Mouse (Mus musculus): Measurements from ENCODE around the gene Atp2c2. TPM values are rescaled to one million over a fixed set of nuclear protein-coding genes. Genes with fewer than 3 reads are reported as not detected.

Gene Atp2c2
- polyA plus RNA-seq, 1 experiment from 2014 or later: 0.06 TPM

DNA sequence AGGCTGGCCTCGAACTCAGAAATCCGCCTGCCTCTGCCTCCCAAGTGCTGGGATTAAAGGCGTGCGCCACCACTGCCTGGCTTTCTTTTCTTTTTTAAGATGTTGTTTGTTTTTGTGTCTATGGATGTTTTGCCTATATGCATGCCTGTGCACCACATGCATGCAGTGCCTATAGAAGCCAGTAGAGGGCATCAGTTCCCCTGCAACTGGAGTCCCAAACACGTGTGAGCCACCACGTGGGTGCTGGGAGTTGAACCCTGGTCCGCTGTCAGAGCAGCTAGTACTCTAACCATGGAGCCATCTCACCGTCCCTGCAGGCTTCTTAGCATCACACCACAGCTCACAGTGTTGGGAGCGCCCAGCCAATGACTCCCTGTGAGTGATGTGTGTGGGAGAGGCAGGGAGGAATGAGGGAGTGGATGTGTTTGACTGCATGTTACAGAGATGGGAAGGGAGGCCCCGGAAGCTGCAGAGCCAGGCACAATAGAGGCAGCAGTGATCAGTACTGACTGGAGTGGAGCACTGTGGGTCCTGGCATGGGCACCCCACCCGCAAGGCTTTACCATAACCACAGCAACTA, 25.7 kb upstream of the Atp2c2 start:
- H3K9me3 ChIP-seq: no peaks in the 10 kb centered on the region
- H3K36me3 ChIP-seq: no peaks in the 10 kb centered on the region
- H3K4me3 ChIP-seq: no peak overlapping the region
- H3K4me2 ChIP-seq: no peak overlapping the region
- no peak overlapping the region for H3K9ac ChIP-seq
- peaks cover 7% of the 10 kb centered on the region; the same call in 1 of the 2 replicates for H3K4me1 ChIP-seq (replicated peaks)
- ATAC-seq (ENCODE audit: low read depth): no peak
- 80% methylated on average over 11 of the region's 11 CpGs for WGBS
- H3K27me3 ChIP-seq: no peaks in the 10 kb centered on the region
- no peak overlapping the region for H3K27ac ChIP-seq (replicated peaks)

DNA sequence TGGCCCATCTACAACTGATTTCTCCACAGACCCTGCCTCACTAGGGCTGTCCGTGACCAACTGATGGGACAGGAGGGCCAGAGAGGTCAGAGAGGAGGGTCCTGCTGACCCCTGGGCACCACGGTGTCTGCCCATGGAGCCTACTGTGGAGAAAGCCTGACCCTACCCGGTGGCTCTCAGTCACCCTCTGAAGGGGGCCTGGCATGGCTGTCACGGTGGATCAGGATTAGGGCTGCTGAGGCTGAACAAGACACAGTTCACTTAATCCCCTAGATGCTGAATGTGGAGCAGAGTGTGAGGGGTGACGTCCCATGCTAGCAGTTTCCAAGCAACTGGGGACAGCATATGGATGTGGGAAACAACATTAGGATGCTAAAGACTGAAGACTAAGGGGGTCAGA, 24.4 kb upstream of the Atp2c2 start:
- Histone ChIP-seq H3K9ac (no peak overlapping the region), H3K4me1 (replicated peaks) (peaks cover 6% of the 10 kb centered on the region; the same call in 1 of the 2 replicates), H3K27ac (replicated peaks) (no peak overlapping the region), H3K27me3 (no peaks in the 10 kb centered on the region), H3K4me3 (no peak overlapping the region), H3K36me3 (no peaks in the 10 kb centered on the region), H3K4me2 (no peak overlapping the region), H3K9me3 (no peaks in the 10 kb centered on the region)
- no peak for ATAC-seq (ENCODE audit: low read depth)
- 78% methylated on average over 5 of the region's 5 CpGs for WGBS

DNA sequence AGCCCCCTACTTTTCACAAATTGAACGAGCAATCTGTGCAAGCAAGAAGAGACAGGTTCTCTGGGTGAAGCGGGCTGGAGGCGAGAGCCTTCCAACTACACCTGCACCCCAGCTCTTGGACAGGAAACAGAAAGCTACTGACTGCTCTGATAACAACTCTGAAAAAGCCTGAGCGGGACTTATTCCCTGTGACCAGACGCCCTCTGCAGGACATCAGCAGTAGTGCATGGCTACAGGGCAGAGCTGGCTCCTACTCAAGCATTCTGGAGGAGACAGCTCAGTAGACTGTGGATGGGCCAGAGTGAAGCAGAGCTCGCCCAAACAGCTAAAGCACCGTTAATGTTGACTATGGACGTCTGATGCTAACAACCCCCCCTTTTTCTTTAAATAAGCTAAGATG, 23.4 kb upstream of the Atp2c2 start:
- Histone ChIP-seq H3K4me1 (replicated peaks) (no peaks in the 10 kb centered on the region; the same call in 1 of the 2 replicates), H3K4me2 (no peak overlapping the region), H3K27ac (replicated peaks) (no peak overlapping the region), H3K4me3 (no peak overlapping the region), H3K9me3 (no peaks in the 10 kb centered on the region), H3K27me3 (no peaks in the 10 kb centered on the region), H3K9ac (no peak overlapping the region), H3K36me3 (no peaks in the 10 kb centered on the region)
- WGBS: 16% methylated on average over 8 of the region's 8 CpGs
- peak; percentile 48; the same call in 1 of the 2 replicates for ATAC-seq (ENCODE audit: low read depth)

DNA sequence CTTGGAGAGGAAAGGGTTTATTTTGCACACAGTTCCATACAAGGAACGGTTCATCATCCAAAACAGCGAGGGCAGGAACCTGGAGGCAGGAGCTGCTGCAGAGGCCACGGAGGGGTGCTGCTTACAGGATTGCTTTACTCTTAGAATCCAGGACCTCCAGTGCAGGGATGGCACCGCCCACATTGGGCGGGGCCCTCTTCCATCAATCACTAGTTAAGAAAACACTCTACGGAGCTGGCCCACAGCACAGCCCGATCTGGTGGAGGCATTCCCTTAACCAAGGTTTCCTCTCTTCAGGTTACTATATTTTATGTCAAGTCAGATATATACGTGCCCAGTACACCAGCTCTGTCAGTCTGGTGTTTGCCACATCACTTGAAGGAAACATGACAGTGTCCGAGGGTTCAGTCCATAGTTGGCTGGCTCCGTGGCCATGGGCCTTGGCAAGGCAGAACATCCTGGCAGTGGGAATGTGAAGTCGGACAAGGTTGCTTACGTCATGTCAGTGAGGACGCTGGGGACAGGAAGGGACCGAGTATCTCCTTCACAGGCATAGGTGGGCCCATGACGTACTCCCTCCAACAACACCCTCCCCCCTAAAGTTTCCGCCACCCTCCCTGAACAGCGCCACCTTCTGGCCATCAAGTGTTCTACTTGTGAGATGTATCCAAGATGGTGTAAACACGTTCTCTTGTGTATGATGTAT, 21.5 kb upstream of the Atp2c2 start:
- Histone ChIP-seq H3K4me2 (peak overlapping the region; percentile 20), H3K27me3 (0 out of 2 replicates have a peak, but pooled peaks cover 3% of the 10 kb centered on the region), H3K4me1 (replicated peaks) (no peaks in the 10 kb centered on the region; the same call in 1 of the 2 replicates), H3K36me3 (no peaks in the 10 kb centered on the region), H3K4me3 (no peak overlapping the region), H3K9ac (no peak overlapping the region), H3K27ac (replicated peaks) (no peak overlapping the region), H3K9me3 (no peaks in the 10 kb centered on the region)
- ATAC-seq (ENCODE audit: low read depth): 0 out of 2 replicates have a peak, but pooled peaks have one; percentile 25
- 7% methylated on average over 18 of the region's 18 CpGs for WGBS

DNA sequence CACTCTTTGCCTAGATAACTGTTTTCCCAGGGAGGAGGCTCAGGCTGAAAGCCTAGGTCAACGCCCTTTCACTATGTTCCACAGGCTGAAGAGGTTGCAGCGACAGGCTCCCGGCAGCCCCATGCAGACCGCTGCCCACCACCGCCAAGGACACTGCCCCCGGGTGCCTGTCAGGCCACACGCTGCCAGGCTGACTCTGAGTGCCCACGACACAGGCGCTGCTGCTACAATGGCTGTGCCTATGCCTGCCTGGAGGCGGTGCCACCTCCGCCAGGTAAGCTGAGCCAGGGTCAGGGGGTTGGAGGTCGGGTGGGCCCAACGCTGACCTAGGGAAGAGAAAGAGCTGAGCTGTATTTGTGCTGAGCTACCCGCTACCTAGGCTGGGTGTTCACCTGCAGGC, 20.6 kb upstream of the Atp2c2 start:
- WGBS: 65% methylated on average over 14 of the region's 14 CpGs
- ATAC-seq (ENCODE audit: low read depth): no peak
- H3K4me2 ChIP-seq: no peak overlapping the region
- no peak overlapping the region for H3K27ac ChIP-seq (replicated peaks)
- no peaks in the 10 kb centered on the region for H3K36me3 ChIP-seq
- no peaks in the 10 kb centered on the region; the same call in 1 of the 2 replicates for H3K4me1 ChIP-seq (replicated peaks)
- no peak overlapping the region for H3K9ac ChIP-seq
- no peak overlapping the region for H3K4me3 ChIP-seq
- 0 out of 2 replicates have a peak, but pooled peaks cover 3% of the 10 kb centered on the region for H3K27me3 ChIP-seq
- no peaks in the 10 kb centered on the region for H3K9me3 ChIP-seq

DNA sequence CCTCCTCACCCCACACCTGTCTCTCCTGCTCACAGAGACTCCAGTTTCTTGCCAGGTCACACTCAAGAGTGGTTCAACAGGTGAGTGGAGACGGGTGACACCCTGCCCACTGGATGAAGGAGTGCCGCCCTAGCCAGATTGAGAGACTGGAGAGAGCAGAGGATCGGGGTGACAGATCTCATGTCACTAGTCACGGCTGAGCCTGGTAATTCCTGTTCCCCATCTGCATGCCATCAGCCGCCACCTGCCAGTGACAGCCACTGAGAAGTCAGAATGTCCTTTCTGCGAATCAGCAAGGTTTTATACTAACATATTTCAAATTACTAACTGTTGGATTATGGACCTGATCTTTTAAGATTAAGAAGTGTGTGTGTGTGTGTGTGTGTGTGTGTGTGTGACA, 9.2 kb upstream of the Atp2c2 start:
- WGBS: 83% methylated on average over 6 of the region's 6 CpGs
- Histone ChIP-seq H3K27me3 (no peaks in the 10 kb centered on the region), H3K9me3 (no peaks in the 10 kb centered on the region), H3K4me3 (no peak overlapping the region), H3K36me3 (no peaks in the 10 kb centered on the region), H3K9ac (no peak overlapping the region), H3K4me2 (no peak overlapping the region), H3K27ac (replicated peaks) (no peak overlapping the region), H3K4me1 (replicated peaks) (peaks cover 10% of the 10 kb centered on the region; the same call in 1 of the 2 replicates)
- ATAC-seq (ENCODE audit: low read depth): no peak

DNA sequence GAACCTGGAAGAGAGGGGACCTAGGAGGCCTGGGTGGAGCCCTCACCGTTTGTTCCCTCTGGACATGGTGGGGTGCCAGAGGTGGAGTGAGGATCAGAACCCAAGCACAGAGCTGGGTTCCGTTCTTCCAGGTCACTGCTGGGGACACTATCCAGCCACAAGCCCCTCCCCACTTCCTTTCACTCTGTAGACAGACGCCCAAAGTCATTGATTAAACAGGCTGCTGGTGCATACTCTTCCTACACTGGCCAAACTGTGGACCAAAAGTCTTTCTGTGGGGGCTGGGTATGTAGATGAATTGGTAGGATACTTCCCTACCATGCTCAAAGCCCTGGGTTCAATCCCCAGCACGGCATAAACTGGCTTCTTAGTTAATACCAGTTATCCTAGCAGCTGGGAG, 7.8 kb upstream of the Atp2c2 start:
- no peak overlapping the region for H3K9ac ChIP-seq
- H3K4me2 ChIP-seq: no peak overlapping the region
- no peaks in the 10 kb centered on the region for H3K36me3 ChIP-seq
- WGBS: 85% methylated on average over 4 of the region's 4 CpGs
- no peak overlapping the region for H3K4me3 ChIP-seq
- no peaks in the 10 kb centered on the region for H3K27me3 ChIP-seq
- ATAC-seq (ENCODE audit: low read depth): no peak
- no peak overlapping the region for H3K27ac ChIP-seq (replicated peaks)
- no peaks in the 10 kb centered on the region for H3K9me3 ChIP-seq
- H3K4me1 ChIP-seq (replicated peaks): peaks cover 10% of the 10 kb centered on the region; the same call in 1 of the 2 replicates

DNA sequence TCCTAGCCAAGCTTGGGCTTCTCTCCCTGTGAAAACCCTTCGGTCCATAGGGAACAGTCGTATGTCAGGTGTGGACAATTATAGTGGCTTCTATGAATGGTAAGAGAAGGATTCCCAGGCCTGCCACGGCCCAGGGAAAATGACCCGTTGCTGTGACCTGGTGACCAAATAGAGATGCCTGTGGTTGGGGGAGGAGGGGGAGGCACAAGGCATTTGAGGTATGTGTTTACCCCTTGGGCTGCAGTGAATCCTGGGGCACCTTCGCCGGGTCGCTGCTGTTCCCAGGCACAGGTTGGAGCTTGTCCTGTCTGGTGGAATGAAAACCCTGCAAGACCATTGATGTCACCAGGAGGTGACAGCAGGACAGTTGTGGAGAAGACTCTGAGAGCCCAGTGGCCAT, 5.1 kb upstream of the Atp2c2 start:
- WGBS: 78% methylated on average over 7 of the region's 7 CpGs
- peaks cover 23% of the 10 kb centered on the region for H3K27me3 ChIP-seq
- peaks cover 9% of the 10 kb centered on the region for H3K4me1 ChIP-seq (replicated peaks)
- no peak overlapping the region for H3K4me3 ChIP-seq
- ATAC-seq (ENCODE audit: low read depth): no peak
- H3K36me3 ChIP-seq: no peaks in the 10 kb centered on the region
- no peaks in the 10 kb centered on the region for H3K9me3 ChIP-seq
- H3K27ac ChIP-seq (replicated peaks): no peak overlapping the region
- no peak overlapping the region for H3K9ac ChIP-seq
- no peak overlapping the region for H3K4me2 ChIP-seq

DNA sequence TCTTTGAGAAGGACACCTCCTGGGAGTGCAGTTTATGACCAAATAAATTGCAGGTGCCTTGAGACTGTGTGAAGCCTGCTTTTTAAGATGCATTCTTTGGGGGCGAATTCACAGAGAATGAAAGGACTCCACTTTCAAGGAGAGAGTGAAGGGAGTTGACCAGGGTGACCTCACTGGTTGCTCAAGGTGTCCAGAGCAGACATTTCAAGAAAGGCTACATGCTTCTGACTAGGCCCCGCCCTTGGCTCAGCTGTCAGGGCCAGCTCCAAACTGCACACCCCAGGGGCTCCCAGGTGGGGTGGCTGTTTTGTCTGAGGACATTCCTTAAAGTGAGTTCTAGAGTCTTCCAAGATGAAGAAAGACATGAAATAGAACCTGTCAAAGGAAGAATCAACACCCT, 2.6 kb upstream of the Atp2c2 start:
- no peaks in the 10 kb centered on the region for H3K9me3 ChIP-seq
- no peak overlapping the region for H3K4me3 ChIP-seq
- peaks cover 12% of the 10 kb centered on the region for H3K4me1 ChIP-seq (replicated peaks)
- ATAC-seq (ENCODE audit: low read depth): no peak
- no peak overlapping the region for H3K9ac ChIP-seq
- no peak overlapping the region for H3K4me2 ChIP-seq
- 86% methylated on average over 2 of the region's 2 CpGs for WGBS
- H3K36me3 ChIP-seq: no peaks in the 10 kb centered on the region
- H3K27me3 ChIP-seq: peaks cover 47% of the 10 kb centered on the region
- no peak overlapping the region for H3K27ac ChIP-seq (replicated peaks)

DNA sequence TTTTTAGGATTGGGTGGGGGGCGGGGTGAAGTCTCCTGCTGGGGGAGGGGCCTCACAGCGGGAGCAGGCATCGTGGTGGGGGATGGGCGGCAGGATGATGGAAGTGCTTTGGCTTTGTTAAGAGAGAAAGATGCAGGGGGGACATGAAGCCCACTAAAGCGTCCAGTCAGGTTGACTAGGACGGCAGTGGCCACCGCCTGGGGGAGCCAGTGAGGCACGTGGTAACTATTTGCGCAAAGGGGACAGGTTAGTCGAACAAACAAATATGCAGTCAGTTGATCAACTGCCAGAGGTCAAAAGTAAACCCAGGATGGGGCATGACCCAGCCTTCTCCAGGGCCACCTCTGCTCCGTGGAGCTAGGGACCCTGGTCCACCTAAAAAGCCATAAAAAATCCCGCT, 849 bp upstream of the Atp2c2 start:
- ATAC-seq (ENCODE audit: low read depth): no peak
- 3% methylated on average over 12 of the region's 12 CpGs for WGBS
- no peak overlapping the region for H3K27ac ChIP-seq (replicated peaks)
- H3K9me3 ChIP-seq: no peaks in the 10 kb centered on the region
- H3K4me1 ChIP-seq (replicated peaks): peaks cover 12% of the 10 kb centered on the region
- H3K4me2 ChIP-seq: no peak overlapping the region
- no peak overlapping the region for H3K4me3 ChIP-seq
- no peaks in the 10 kb centered on the region for H3K36me3 ChIP-seq
- H3K27me3 ChIP-seq: peaks cover 55% of the 10 kb centered on the region
- H3K9ac ChIP-seq: no peak overlapping the region

DNA sequence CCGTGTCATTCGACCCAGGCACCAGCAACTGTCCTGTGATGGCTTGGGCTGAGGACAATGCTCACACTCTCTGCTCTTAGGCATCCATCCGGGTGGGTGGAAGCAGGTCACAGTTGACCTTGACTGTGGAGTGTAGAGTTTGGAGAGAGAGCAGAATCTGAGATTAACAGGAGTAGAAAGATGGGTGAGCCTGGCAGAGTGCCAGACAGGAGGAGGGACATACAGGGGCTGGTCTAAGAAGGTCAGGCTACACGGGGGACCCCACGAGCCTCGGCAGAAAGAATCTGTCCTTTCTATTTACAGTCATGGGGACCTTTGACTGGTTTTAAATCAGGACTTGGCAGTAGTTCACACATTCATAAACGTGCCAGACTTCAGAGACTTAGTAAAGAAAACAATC, 3.2 kb downstream of the Atp2c2 start:
- H3K27me3 ChIP-seq: peaks cover 50% of the 10 kb centered on the region
- no peaks in the 10 kb centered on the region for H3K9me3 ChIP-seq
- no peak for ATAC-seq (ENCODE audit: low read depth)
- H3K36me3 ChIP-seq: no peaks in the 10 kb centered on the region
- H3K9ac ChIP-seq: no peak overlapping the region
- H3K4me1 ChIP-seq (replicated peaks): peaks cover 12% of the 10 kb centered on the region
- 62% methylated on average over 7 of the region's 7 CpGs for WGBS
- no peak overlapping the region for H3K4me3 ChIP-seq
- H3K4me2 ChIP-seq: no peak overlapping the region
- no peak overlapping the region for H3K27ac ChIP-seq (replicated peaks)

DNA sequence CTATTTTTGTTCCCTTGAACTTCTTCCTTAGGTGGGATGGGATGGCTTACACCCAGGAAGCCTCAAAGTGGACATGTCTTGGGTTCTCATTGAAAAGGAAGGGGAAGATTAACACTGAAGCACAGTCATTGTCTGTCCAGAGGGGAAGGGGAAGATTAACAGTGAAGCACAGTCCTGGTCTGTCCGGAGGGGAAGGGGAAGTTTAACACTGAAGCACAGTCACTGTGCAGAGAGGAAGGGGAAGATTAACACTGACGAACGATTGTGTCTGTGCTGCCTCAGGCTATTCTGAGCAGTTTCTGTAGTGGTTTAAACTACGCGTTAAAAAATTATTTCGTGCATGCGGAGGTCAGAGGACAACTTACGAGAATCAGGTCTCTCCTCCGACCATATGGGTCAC, 7.3 kb downstream of the Atp2c2 start:
- Histone ChIP-seq H3K4me1 (replicated peaks) (peaks cover 16% of the 10 kb centered on the region), H3K9me3 (no peaks in the 10 kb centered on the region), H3K9ac (no peak overlapping the region), H3K36me3 (no peaks in the 10 kb centered on the region), H3K27me3 (peaks cover 8% of the 10 kb centered on the region), H3K4me2 (no peak overlapping the region), H3K4me3 (no peak overlapping the region), H3K27ac (replicated peaks) (no peak overlapping the region)
- ATAC-seq (ENCODE audit: low read depth): no peak
- 84% methylated on average over 9 of the region's 9 CpGs for WGBS

All from neural tube, embryonic 13.5 days (tissue).